Mouse (Mus musculus): ENCODE data around the gene Vmn2r94.

- TF ChIP-seq CTCF (IDR thresholded peaks at IDR 0.05) (no peak), EP300 (IDR thresholded peaks at IDR 0.05) (no peak)
Measured at GRCm38 (mm10) chr17:18297799-18298198, 20.2 kb upstream of the Vmn2r94 start, which contains the start of gene Vmn2r93.
